Mouse (Mus musculus): ENCODE measurements around the gene Olfr639.
"Not testable (repeated sequence)": the region's sequence is repeated elsewhere in the genome, so short reads cannot be mapped to it uniquely, and the experiment has no call there.

Olfr639 gene

DNA sequence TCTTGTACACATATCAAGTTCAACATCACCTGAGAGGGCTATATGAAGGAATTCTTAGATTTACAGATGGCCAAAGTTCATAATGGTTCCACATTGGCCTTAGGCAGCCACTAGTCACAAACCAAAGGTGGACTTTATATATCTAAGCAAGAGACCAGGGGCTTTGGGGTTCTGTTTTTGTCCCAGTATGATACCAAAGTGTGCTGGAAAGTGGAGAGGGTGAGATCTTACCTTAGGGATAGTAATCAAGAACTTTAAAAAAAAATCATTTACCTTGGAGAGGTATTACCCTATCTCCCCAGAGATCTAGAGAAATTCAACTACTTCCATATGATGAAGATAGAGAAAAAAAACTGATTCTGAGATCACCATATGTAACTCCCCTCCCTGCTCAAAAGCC, at the start of gene Olfr639:
Gene Olfr639, minus strand, starts transcription at position 101 of the 400 bp plus-strand sequence.
- in situ Hi-C loops (cut with MboI, MseI) = no loop called here

DNA sequence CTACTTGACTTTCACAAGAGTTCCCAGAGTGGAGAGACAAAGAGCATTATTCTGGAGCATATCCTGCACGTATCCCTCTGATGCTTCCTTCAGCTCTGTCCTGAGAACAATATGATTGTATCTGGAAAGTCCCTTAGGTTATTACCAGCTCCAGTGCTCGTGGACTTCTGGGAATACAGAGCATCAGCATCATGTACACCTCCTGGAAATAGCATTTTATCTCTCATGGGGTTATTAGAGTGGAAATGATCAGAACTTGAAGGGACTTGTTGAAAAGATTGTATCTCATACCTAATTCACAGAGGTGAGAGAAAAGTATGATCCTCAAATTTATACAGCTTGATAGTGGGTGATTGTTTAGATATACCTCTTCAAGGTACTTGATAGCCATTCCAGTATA, 44.2 kb upstream of the Olfr639 start, which contains the start of gene 4930516K23Rik:
Gene 4930516K23Rik, minus strand, starts transcription at position 101 of the 400 bp plus-strand sequence.
- in situ Hi-C loops (cut with MboI, MseI) = no loop called here

DNA sequence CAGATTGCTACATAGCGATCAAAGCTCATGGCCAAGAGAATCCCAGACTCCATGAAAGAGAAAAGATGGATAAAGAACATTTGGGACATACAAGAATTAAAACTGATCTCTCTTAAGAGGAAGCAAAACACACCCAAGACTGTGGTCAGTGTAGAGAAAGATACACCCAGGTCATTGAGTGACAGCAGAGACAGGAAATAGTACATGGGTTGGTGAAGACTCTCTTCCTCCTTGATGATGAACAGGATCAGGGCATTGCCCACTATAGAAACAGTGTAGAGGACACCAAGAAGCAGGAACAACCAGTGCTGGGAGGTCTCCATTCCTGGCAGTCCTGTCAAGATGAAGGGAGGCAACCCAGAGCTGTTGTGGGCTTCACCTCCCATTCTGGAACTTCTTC, 42.1 kb upstream of the Olfr639 start:
- in situ Hi-C loops (cut with MboI, MseI) = no loop called here

DNA sequence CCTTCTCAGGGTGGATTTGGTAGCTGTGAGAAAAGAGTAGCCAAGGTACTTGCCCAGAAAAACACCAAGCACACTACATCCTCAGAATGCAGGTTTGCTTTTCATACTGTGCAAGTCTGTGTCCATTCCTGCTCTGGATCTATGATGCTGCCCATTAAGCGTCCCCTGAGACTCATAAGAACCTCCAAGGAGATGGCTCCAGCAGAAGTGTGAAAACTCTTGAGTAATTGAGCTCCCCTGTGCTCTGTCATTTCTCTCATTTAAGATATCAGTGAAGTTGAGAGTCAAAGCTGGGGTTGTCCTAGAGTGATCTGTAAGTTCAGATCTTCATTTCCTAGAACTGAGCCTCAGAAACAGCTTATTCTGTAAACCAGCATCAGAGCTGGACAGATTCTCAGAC, 35.5 kb upstream of the Olfr639 start, which contains the start of gene Olfr642:
Gene Olfr642, minus strand, starts transcription at position 101 of the 400 bp plus-strand sequence.
- in situ Hi-C loops (cut with MboI, MseI) = no loop called here

DNA sequence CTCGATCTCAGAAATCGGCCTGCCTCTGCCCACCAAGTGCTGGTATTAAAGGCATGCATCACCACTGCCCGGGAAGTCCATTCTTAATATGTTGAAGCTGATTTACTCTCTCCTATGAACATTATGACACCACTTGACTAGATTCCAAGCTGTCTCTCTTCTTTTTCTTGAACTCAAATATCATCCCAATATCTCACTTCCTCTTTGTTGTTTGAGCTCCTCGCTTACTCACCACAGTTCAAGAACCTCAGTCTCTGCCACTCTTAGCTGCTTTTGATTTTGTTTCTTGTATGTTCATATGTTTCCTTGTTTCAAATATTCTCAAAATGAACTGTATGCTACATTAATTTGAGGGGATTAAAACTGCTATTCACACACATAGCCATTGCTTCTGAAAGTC, 33.6 kb upstream of the Olfr639 start:
- in situ Hi-C loops (cut with MboI, MseI) = no loop called here

DNA sequence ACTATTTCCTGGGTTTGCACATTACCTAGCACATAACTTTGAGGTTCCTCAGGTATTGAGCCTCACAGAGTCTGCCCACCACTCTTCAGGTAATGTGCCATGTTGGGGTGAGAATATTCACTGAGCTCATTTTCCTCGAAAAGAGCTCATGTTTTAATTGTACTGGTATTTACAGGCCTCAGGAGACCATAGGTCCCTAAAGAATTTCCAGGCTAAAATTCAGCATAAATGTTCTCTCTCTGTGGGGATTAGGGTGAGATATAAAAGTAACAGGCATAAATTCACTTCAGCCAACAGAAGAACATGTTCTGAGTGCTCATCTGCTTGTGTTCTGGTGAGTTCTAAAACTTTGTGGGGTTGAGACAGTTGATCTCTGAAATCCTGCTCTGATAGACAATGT, 18.0 kb upstream of the Olfr639 start, which contains the start of gene Olfr641:
Gene Olfr641, plus strand, starts transcription at position 301 of the 400 bp plus-strand sequence.
- in situ Hi-C loops (cut with MboI, MseI) = no loop called here

DNA sequence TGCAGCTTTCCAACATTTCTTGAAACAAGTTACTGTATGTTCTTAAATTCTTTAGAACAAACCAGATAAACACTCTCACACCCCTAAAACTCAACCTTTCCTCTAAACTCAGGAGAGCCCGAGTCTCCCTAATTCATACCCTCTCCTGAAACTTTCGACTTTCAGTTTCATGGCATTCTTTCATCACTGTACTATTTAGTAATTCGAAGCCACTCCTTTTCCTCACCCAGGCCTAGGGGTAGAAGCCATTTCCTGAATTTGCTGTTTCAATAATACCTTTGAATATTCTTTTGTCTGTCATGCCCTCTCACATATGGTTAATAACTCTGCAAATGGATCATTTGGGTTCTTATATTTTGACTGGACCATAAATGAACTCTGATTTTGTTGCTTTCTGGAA, 9.9 kb upstream of the Olfr639 start:
- in situ Hi-C loops (cut with MboI, MseI) = no loop called here

DNA sequence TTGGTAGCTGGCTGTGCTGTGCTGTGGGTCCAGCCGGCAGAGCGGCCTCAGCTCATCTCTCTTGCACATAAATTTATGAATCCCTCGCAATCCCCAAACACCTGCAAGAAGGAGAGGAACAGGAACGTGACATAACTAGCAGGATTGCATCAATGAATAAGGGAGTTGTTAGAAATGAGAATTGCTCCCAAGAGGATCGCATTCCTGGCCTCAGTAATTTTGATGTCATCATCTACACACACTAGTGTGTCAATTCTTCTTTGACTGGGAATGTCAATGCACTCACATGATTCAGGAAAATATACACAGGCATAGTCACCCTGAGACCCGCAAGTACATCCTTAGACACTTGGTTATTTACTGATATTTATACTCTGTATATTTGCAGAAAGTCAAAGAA, 8.4 kb upstream of the Olfr639 start, which contains the start of gene Olfr640:
Gene Olfr640, minus strand, starts transcription at position 101 of the 400 bp plus-strand sequence.
- in situ Hi-C loops (cut with MboI, MseI) = no loop called here

DNA sequence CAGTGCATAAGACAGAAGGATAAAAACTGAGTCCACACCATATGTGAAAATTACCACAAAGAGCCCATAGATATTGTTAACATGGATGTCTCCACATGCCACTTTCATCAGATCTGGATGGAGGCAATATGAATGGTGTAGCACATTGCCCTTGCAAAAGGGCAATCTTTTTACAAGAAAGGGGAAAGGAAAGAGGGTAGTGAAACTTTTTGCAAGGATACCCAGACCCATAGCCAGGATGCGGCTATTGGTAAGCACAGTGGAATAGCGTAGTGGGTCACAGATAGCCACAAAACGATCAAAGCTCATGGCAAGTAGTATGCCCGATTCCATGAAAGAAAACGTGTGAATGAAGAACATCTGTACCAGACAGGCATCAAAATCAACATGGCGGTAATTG, 4.5 kb upstream of the Olfr639 start:
- in situ Hi-C loops (cut with MboI, MseI) = no loop called here

DNA sequence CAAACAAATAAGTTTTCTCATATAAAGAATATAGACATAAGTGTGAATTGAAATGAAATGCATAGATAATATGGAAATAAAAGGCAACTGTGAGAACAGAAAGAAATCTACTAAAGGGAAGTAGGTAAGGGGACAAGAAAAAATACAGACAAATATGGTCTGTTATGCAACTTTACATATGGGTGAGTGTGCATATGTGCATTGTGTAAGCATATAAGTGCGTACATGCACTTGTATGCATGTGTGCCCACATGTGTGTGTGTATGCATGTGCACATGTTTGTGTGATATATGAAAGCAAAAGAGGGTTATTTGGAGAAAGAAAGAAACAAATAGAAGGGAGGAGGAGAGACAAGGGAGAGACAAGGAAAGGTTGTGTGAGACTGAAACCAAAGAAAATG, 1.9 kb upstream of the Olfr639 start:
- in situ Hi-C loops (cut with MboI, MseI) = no loop called here

DNA sequence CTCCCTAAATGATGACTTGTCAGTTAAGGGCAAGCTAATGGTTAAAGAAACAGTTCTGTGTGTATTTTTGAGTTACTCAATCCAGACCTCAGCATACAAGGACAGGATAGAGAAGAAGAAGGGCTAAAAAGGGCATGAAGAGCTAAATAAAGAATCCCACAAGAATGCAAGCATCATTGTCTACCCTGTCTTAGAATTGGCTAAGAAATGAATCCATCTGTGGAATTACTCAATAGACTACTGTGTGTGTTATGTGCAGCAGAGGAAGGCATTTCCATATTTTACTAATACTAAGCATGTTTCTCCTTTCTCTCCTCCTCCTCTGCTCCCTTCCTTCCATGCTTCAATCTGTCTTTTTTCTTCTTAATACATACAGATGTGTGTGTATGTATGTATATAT, 18.0 kb downstream of the Olfr639 start:
- in situ Hi-C loops (cut with MboI, MseI) = no loop called here

DNA sequence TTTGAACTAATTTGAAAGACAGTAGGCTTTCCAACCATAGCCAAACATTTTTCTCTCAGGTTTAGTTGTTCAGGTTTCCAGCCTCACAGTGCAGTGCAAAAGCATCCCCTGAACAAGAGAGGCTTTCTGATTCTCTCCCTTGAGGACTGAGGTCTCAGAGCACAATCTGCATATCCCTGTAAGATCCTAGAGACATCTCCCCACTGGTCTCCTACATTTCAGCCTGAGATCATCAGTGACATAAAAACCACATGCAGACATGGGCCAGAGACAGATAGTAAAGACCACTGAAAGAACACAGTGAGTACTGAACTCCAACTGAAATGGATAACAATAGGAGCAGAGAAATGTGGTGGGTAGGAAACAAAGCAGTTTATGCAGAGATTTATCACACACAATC, 18.7 kb downstream of the Olfr639 start, which contains the start of gene Olfr638:
Gene Olfr638, plus strand, starts transcription at position 301 of the 400 bp plus-strand sequence.
- in situ Hi-C loops (cut with MboI, MseI) = no loop called here

DNA sequence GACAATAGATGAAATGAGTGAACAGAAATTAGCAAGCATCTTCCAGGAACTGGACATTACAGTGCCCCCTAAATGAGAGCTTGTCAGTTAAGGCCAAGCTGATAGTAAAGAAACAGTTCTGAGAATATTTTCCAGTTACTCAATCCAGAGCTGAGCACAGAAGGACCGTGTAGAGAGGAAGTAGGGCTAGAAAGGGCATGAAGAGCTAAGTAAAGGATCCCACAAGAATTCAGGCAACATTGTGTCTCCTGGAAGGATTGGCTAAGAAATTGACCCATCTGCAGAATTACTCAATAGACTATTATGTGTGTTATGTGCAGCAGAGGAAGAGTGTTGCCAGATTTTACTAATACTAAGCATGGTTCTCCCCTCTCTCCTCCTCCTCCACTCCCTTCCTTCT, 45.3 kb downstream of the Olfr639 start:
- in situ Hi-C loops (cut with MboI, MseI) = no loop called here

DNA sequence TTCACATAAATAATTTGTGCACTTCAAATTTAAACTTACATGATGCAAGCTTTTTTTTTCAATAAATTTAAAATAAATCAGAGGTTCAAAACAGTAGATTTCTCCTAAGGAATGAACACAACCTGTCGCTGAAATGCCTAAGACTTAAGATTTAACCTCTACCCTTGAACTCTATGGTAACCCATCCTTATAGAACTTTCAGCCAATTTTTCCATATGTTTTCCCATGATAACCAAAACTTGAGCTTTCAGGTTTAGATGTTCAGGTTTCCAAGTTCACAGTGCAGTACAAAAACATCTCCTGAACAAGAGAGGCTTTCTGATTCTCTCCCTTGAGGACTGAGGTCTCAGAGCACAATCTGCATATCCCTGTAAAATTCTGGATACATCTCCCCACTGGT, 46.3 kb downstream of the Olfr639 start, which contains the start of gene Olfr635:
Gene Olfr635, plus strand, starts transcription at position 301 of the 400 bp plus-strand sequence.
- in situ Hi-C loops (cut with MboI, MseI) = no loop called here

DNA sequence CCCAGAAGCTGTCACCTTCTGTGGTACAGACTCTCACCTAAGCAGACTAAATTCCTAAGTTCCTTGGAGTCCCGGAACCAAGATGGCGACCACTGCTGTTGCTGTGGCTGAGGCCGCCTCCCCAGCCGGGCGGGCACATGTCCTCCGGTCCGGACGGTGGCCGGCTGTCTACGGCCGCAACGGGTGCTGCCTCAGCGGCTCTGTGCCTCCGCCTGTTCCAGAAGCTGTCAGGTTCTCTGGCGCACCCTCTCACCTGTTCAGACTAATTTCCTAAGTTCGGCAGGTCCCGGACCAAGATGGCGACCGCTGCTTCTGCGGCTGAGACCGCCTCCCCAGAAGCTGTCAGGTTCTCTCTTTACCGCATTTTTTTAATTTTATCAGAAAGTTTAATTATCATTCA, 50.2 kb downstream of the Olfr639 start:
- in situ Hi-C loops (cut with MboI, MseI) = not testable (repeated sequence)

Data from T-helper 2 cell (primary cell).